Mouse (Mus musculus) liver, postnatal 0 days (tissue): Measurements from ENCODE around the gene Sv2c.

Experiments used
- CTCF ChIP-seq: sonication (generic); IDR thresholded peaks from 2 replicates; pipeline ENCODE4 v1.5.1; 2016; ENCODE audit warnings: antibody characterized with exemption, low read depth
- EP300 ChIP-seq: IDR thresholded peaks from 2 replicates; pipeline ENCODE4 v1.6.1; 2016; ENCODE audit warnings: antibody characterized with exemption, low read depth, mild to moderate bottlenecking

GRCm38 (mm10) chr13:95945937-95946507, 186.4 kb downstream of the Sv2c start:
- TF ChIP-seq CTCF (no peak), EP300 (no peak)
